Mouse (Mus musculus) neural tube, embryonic 15.5 days (tissue): ENCODE results near the gene Slc25a51. TPM values are rescaled to one million over a fixed set of nuclear protein-coding genes. Genes with fewer than 3 reads are reported as not detected.
"Not testable (repeated sequence)": the region's sequence is repeated elsewhere in the genome, so short reads cannot be mapped to it uniquely, and the experiment has no call there.

Experiments
- ATAC-seq: fragments of 200-750 bp; cut with Nextera tagmentation; 2 replicates; pipeline ENCODE4 v1.8.0; 2017; ENCODE audit warnings: mild to moderate bottlenecking, moderate TSS enrichment, moderate library complexity; ENCODE audit not compliant: low FRiP score
- H3K27ac ChIP-seq: fragments of 300-500 bp; sonication (generic); replicated peaks from 2 replicates; pipeline ENCODE4 v1.5.1; 2015; ENCODE audit warnings: mild to moderate bottlenecking, inconsistent platforms
- H3K27me3 ChIP-seq: fragments of 300-500 bp; sonication (generic); replicated peaks from 2 replicates; pipeline ENCODE4 v1.6.1; 2015; ENCODE audit warnings: inconsistent platforms
- H3K36me3 ChIP-seq: fragments of 300-500 bp; sonication (generic); 2 replicates; pipeline ENCODE4 v1.6.1; 2015; ENCODE audit warnings: inconsistent platforms
- H3K4me1 ChIP-seq: fragments of 300-500 bp; sonication (generic); 2 replicates; pipeline ENCODE4 v1.6.1; 2015; ENCODE audit warnings: inconsistent platforms
- H3K4me2 ChIP-seq: fragments of 300-500 bp; sonication (generic); 2 replicates; pipeline ENCODE4 v1.6.1; 2015; ENCODE audit warnings: inconsistent platforms, mild to moderate bottlenecking, moderate library complexity
- H3K4me3 ChIP-seq: fragments of 300-500 bp; sonication (generic); replicated peaks from 2 replicates; pipeline ENCODE4 v1.5.1; 2015; ENCODE audit warnings: mild to moderate bottlenecking, inconsistent platforms
- H3K9ac ChIP-seq: fragments of 300-500 bp; sonication (generic); replicated peaks from 2 replicates; pipeline ENCODE4 v1.6.1; 2015; ENCODE audit warnings: mild to moderate bottlenecking, inconsistent platforms
- H3K9me3 ChIP-seq: fragments of 300-500 bp; sonication (generic); replicated peaks from 2 replicates; pipeline ENCODE4 v1.6.1; 2016; ENCODE audit warnings: inconsistent platforms
- WGBS: fragments of 180-500 bp; shearing (Covaris S2); methylation state at CpG from one replicate; pipeline ENCODE4 v1.1.7; 2015; ENCODE audit warnings: mixed read lengths; 5-methylcytosine and 5-hydroxymethylcytosine counted together
- polyA plus RNA-seq: library from polyadenylated mRNA; unstranded; fragments of >200 nt; fragmentation: Nextera tagmentation; extraction: Ambion mirVana; gene quantifications from 2 replicates; pipeline ENCODE4 v1.2.1, GENCODE M21; 2015

Slc25a51 gene
- polyA plus RNA-seq, 1 experiment from 2014 or later = 68.1 TPM

- WGBS = 55% methylated on average over 5 of the region's 5 CpGs
- Histone ChIP-seq H3K27ac (no peak overlapping the region), H3K4me1 (peaks cover 36% of the 10 kb centered on the region), H3K27me3 (no peaks in the 10 kb centered on the region), H3K4me3 (peak overlapping the region; percentile 97), H3K9me3 (no peaks in the 10 kb centered on the region), H3K4me2 (peak overlapping the region; percentile 90), H3K36me3 (peaks cover 19% of the 10 kb centered on the region), H3K9ac (peak overlapping the region; percentile 99)
- no peak for ATAC-seq
Measured at GRCm38 (mm10) chr4:45407001-45407702, 1.4 kb downstream of the Slc25a51 start.

GRCm38 (mm10) chr4:45406397-45406796 lies 2.2 kb downstream of the Slc25a51 start:
- no peak overlapping the region for H3K4me3 ChIP-seq
- no peak overlapping the region for H3K27ac ChIP-seq
- peaks cover 23% of the 10 kb centered on the region for H3K36me3 ChIP-seq
- no peaks in the 10 kb centered on the region for H3K9me3 ChIP-seq
- H3K9ac ChIP-seq = 0 out of 2 replicates have a peak overlapping the region, but pooled peaks have one; percentile 9
- no peaks in the 10 kb centered on the region for H3K27me3 ChIP-seq
- 38% methylated on average over 7 of the region's 7 CpGs for WGBS
- H3K4me1 ChIP-seq = peaks cover 36% of the 10 kb centered on the region
- ATAC-seq = no peak
- peak overlapping the region; percentile 90 for H3K4me2 ChIP-seq

GRCm38 (mm10) chr4:45405315-45405714 lies 3.3 kb downstream of the Slc25a51 start:
- H3K4me2 ChIP-seq = no peak overlapping the region
- H3K4me1 ChIP-seq = peaks cover 36% of the 10 kb centered on the region
- H3K9ac ChIP-seq = no peak overlapping the region
- no peak overlapping the region for H3K27ac ChIP-seq
- peaks cover 26% of the 10 kb centered on the region for H3K36me3 ChIP-seq
- no peak overlapping the region for H3K4me3 ChIP-seq
- 48% methylated on average over 7 of the region's 7 CpGs for WGBS
- no peaks in the 10 kb centered on the region for H3K9me3 ChIP-seq
- ATAC-seq = no peak
- H3K27me3 ChIP-seq = no peaks in the 10 kb centered on the region

- H3K9ac ChIP-seq = no peak overlapping the region
- no peak overlapping the region for H3K4me2 ChIP-seq
- H3K36me3 ChIP-seq = peaks cover 36% of the 10 kb centered on the region
- H3K27me3 ChIP-seq = no peaks in the 10 kb centered on the region
- WGBS = 93% methylated on average over 7 of the region's 7 CpGs
- H3K27ac ChIP-seq = no peak overlapping the region
- no peak overlapping the region for H3K4me3 ChIP-seq
- H3K9me3 ChIP-seq = no peaks in the 10 kb centered on the region
- H3K4me1 ChIP-seq = peaks cover 34% of the 10 kb centered on the region
- ATAC-seq = no peak
Measured at GRCm38 (mm10) chr4:45404086-45404485, 4.5 kb downstream of the Slc25a51 start.

- no peak for ATAC-seq
- no peak overlapping the region for H3K27ac ChIP-seq
- H3K4me2 ChIP-seq = no peak overlapping the region
- H3K9me3 ChIP-seq = no peaks in the 10 kb centered on the region
- H3K36me3 ChIP-seq = peaks cover 42% of the 10 kb centered on the region
- H3K4me3 ChIP-seq = no peak overlapping the region
- H3K4me1 ChIP-seq = peaks cover 32% of the 10 kb centered on the region
- H3K27me3 ChIP-seq = no peaks in the 10 kb centered on the region
- H3K9ac ChIP-seq = no peak overlapping the region
- WGBS = 91% methylated on average over 7 of the region's 7 CpGs
Measured at GRCm38 (mm10) chr4:45403499-45403878, 5.1 kb downstream of the Slc25a51 start.

- 86% methylated on average over 7 of the region's 7 CpGs for WGBS
Measured at GRCm38 (mm10) chr4:45402878-45403498, 5.6 kb downstream of the Slc25a51 start.

GRCm38 (mm10) chr4:45402281-45402680 lies 6.3 kb downstream of the Slc25a51 start:
- 92% methylated on average over 4 of the region's 4 CpGs for WGBS
- no peak overlapping the region for H3K27ac ChIP-seq
- no peaks in the 10 kb centered on the region for H3K27me3 ChIP-seq
- H3K9ac ChIP-seq = no peak overlapping the region
- no peaks in the 10 kb centered on the region for H3K9me3 ChIP-seq
- peaks cover 51% of the 10 kb centered on the region for H3K36me3 ChIP-seq
- no peak for ATAC-seq
- no peak overlapping the region for H3K4me2 ChIP-seq
- H3K4me1 ChIP-seq = peaks cover 28% of the 10 kb centered on the region
- no peak overlapping the region for H3K4me3 ChIP-seq

More at GRCm38 (mm10) chr4:45402878-45403498, 5.6 kb downstream of the Slc25a51 start:
- no peak overlapping the region for H3K27ac ChIP-seq
- no peak overlapping the region for H3K4me2 ChIP-seq
- H3K9me3 ChIP-seq = no peaks in the 10 kb centered on the region
- ATAC-seq = no peak
- peaks cover 32% of the 10 kb centered on the region for H3K4me1 ChIP-seq
- H3K27me3 ChIP-seq = no peaks in the 10 kb centered on the region
- H3K4me3 ChIP-seq = no peak overlapping the region
- H3K9ac ChIP-seq = no peak overlapping the region
- peaks cover 47% of the 10 kb centered on the region for H3K36me3 ChIP-seq

GRCm38 (mm10) chr4:45399421-45400210 lies 8.9 kb downstream of the Slc25a51 start:
- 97% methylated on average over 45 of the region's 45 CpGs for WGBS
- no peak overlapping the region for H3K4me3 ChIP-seq
- H3K36me3 ChIP-seq = peaks cover 58% of the 10 kb centered on the region
- no peaks in the 10 kb centered on the region for H3K27me3 ChIP-seq
- ATAC-seq = no peak
- H3K9me3 ChIP-seq = no peaks in the 10 kb centered on the region
- H3K9ac ChIP-seq = no peak overlapping the region
- peaks cover 7% of the 10 kb centered on the region; the same call in 1 of the 2 replicates for H3K4me1 ChIP-seq
- H3K27ac ChIP-seq = no peak overlapping the region
- no peak overlapping the region for H3K4me2 ChIP-seq

GRCm38 (mm10) chr4:45398315-45398714 lies 10.3 kb downstream of the Slc25a51 start:
- H3K9ac ChIP-seq, ATAC-seq, H3K4me3 ChIP-seq, H3K27ac ChIP-seq, H3K9me3 ChIP-seq, H3K4me1 ChIP-seq, H3K4me2 ChIP-seq, H3K27me3 ChIP-seq: not testable (repeated sequence)
- 88% methylated on average over 5 of the region's 5 CpGs for WGBS
- H3K36me3 ChIP-seq = peaks cover 48% of the 10 kb centered on the region

GRCm38 (mm10) chr4:45396211-45396610 lies 12.4 kb downstream of the Slc25a51 start:
- WGBS = 88% methylated on average over 6 of the region's 6 CpGs
- H3K27me3 ChIP-seq, H3K9me3 ChIP-seq, H3K27ac ChIP-seq, H3K9ac ChIP-seq, ATAC-seq, H3K4me2 ChIP-seq, H3K4me1 ChIP-seq, H3K4me3 ChIP-seq: not testable (repeated sequence)
- peaks cover 33% of the 10 kb centered on the region for H3K36me3 ChIP-seq

GRCm38 (mm10) chr4:45393658-45394057 lies 14.9 kb downstream of the Slc25a51 start:
- Histone ChIP-seq H3K27ac (no peak overlapping the region), H3K4me1 (no peaks in the 10 kb centered on the region), H3K9ac (no peak overlapping the region), H3K36me3 (peaks cover 17% of the 10 kb centered on the region), H3K4me3 (no peak overlapping the region), H3K4me2 (no peak overlapping the region), H3K9me3 (no peaks in the 10 kb centered on the region), H3K27me3 (no peaks in the 10 kb centered on the region)
- ATAC-seq = no peak
- 83% methylated on average over 5 of the region's 5 CpGs for WGBS
